Mouse (Mus musculus) R1 (cell line): ENCODE data around the gene Sox5.
A peak's percentile ranks its signal among the peaks of the same experiment; 100 is the strongest.

Experiments used
- DNase-seq: peaks from one replicate; pipeline ENCODE4 v3.0.0-alpha.2; 2018; ENCODE audit warnings: low read depth, low spot score

The Sox5 gene

GRCm38 (mm10) chr6:144197209-144198119, 584.3 kb downstream of the Sox5 start:
- DNase-seq, result no peak

- DNase-seq, result no peak
These were observed 585.8 kb downstream of the Sox5 start for GRCm38 (mm10) chr6:144195934-144196333.

GRCm38 (mm10) chr6:144183087-144183486, 598.7 kb downstream of the Sox5 start:
- DNase-seq, result no peak

- DNase-seq, result peak; percentile 29
These were observed 599.3 kb downstream of the Sox5 start for GRCm38 (mm10) chr6:144182429-144182828.

- DNase-seq, result no peak
These were observed 600.5 kb downstream of the Sox5 start for GRCm38 (mm10) chr6:144181083-144181866.

GRCm38 (mm10) chr6:144179111-144179510, 602.7 kb downstream of the Sox5 start:
- no peak for DNase-seq

GRCm38 (mm10) chr6:144176674-144177073, 605.1 kb downstream of the Sox5 start:
- DNase-seq, result no peak

- DNase-seq, result no peak
These were observed 606.2 kb downstream of the Sox5 start for GRCm38 (mm10) chr6:144175590-144175989.

- DNase-seq, result no peak
These were observed 611.2 kb downstream of the Sox5 start for GRCm38 (mm10) chr6:144170541-144170940.

DNA sequence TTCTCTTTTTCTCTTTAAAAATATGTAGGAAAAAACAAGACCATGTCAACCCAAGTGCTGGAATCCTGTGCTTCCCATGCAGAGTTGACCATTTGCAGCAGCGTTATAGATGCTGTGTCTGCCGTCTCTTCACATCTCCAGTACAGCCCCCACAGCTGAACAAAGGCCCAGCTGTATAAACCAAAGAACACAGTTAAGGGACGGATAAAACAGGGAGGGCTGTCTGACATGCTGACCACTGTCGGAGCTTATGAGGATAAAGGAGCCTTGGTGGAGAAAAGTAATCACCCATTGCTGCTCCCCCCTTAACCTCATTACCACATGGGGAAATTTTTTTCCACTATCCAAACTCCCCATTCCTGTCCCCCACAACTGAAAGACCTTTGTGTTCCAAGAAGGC, 612.0 kb downstream of the Sox5 start:
- DNase-seq, result no peak

DNA sequence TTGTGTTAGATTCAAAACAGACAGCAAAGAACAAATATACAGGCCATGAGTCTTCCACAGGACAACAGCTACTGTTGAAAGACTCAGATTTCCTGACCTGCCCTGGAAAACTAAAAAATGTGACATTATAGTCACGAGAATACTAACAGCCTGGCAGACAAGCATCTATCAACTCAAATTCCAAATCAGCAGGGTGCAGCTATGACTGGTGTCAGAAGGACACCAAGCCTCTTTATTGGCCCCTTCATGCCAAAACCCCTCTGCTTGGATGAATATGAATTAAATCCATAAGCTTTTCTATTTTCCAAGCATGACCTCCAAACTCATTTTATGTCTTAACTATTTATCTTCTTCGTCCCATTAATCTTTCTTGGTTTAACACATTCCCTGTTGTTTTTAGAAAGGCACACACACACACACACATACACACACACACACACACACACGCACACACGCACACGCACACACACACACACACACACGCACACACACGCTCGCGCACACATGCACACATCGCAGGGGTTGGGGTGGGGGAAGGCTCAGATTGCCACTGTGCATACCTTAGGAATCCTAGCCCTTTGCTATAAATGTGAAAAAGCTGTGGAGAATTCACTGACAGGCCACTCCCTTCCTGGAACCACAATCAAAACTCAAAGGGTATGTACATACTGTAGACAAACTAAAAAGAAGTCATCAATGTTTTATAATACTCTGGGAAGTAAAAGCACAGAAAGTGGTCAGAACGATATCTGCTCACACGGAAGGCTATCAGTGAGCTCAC, 612.9 kb downstream of the Sox5 start:
- DNase-seq, result no peak

DNA sequence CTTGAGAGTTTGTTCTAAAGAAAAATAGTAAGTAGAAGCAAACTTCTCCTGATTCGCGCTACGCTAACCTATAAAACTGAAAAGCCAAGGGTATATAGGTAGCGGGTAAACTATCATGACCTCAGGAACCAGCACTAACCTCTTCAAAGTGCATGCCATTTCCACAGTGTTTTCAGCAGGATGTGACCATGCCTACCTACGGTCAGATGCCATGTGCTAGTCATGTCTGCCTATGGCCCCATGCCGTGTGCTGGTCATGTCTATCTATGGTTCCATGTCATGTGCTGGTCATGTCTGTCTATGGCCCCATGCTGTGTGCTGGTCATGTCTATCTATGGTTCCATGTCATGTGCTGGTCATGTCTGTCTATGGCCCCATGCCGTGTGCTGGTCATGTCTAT, 614.7 kb downstream of the Sox5 start:
- no peak for DNase-seq

DNA sequence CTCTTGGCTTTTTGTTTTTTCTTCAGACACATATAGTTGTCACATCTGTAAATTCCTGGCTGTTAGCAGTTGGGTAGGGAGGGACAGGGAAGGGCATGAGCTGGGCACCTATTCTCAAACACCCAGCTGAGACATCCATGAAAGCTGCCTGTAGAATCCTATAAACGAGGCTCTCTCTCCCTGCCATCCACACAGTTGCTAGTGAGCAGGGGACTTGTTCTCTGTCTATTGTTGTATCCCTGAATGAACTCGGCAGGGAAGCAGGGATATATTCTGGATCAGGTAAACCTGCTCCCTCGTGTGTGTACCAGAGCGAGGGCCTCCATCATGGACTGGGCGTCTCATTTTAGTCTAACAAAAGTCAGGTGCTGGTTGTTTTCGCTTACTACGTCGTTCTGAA, 615.1 kb downstream of the Sox5 start:
- no peak for DNase-seq

GRCm38 (mm10) chr6:144166104-144166503, 615.7 kb downstream of the Sox5 start:
- peak; percentile 13 for DNase-seq

- no peak for DNase-seq
These were observed 618.3 kb downstream of the Sox5 start for GRCm38 (mm10) chr6:144163501-144163900.

- no peak for DNase-seq
These were observed 623.1 kb downstream of the Sox5 start for GRCm38 (mm10) chr6:144158637-144159036.

DNA sequence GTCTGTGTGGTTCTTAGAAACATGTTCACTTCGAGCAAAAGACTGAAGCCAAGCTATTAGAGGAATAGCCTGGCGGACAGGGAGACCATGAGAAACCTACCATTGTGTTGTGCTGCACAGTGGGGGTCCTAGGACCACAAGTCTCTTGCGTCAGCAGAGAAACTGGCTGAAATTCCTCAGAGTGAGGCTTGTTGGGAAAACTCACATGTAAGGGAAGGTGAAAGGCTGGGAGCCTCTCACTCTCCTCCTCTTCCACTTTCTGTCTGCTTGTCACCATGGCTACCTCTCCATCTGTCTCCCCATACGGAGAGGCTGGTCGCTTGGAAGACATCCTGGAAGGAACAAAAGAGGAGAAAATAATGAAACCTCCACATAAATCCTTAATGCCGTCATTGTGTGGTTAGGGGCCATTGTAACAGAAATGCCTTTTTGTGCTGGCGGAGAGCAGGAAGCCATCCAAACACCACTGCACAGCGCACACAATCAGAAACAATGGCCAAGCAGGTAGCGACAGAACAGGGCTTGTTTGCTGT, 626.8 kb downstream of the Sox5 start:
- DNase-seq, result peak; percentile 26

- no peak for DNase-seq
These were observed 629.8 kb downstream of the Sox5 start for GRCm38 (mm10) chr6:144151957-144152356.

GRCm38 (mm10) chr6:144151075-144151474, 630.7 kb downstream of the Sox5 start:
- DNase-seq, result no peak

- DNase-seq, result no peak
These were observed 644.4 kb downstream of the Sox5 start for GRCm38 (mm10) chr6:144137397-144137796.

DNA sequence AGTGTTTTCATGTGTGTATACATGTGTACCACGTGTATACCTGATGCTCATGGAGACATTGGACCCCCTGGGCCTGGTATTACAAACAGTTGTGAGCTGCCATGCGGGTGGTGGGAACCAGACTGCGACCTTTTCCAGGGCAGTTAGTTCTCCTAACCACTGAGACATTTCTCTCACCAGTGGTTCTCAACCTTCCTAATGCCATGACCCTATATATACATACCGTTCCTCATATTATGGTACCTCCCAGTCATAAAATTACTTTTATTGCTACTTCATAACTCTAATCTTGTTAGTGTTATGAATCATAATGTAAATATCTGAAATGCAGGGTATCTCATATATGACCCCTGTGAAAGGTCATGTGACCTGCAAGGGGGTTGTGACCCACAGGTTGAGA, 644.9 kb downstream of the Sox5 start:
- DNase-seq, result no peak

DNA sequence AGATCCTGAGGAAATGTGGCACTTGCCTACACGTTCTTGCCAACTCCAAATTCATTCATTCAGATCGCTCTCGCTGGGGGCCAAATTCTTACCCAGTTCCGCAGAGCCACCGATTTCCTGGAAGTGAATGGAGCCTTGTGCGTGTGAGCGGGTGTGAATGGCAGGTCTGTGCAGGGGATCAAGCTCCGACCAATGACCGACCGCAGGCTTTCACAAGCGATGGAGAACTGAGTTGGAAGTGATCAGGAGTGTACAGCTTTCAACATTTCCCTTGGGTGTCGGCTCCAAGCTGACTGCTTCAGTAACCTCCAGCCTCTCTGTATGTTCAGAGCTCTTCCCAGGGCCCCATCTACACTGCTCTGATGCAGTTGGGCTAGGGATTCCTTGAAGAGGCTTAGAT, 651.9 kb downstream of the Sox5 start:
- peak; percentile 15 for DNase-seq
